Mouse (Mus musculus): ENCODE measurements at regions not wholly inside any gene's neighbourhood (a gene's known extent, or its start where the extent isn't known, plus 50 kb on each side); places are given as distances from the start of the nearest gene placed in this dataset.

GRCm38 (mm10) chr14:120660321-120660781 is 182.1 kb downstream of the Rap2a start:
- no peak for DNase-seq (ENCODE audit: extremely low spot score, low read depth, low spot score)

- DNase-seq (ENCODE audit: extremely low spot score, low read depth, low spot score): no peak
Measured at GRCm38 (mm10) chr14:120661111-120661510, 182.9 kb downstream of the Rap2a start.

GRCm38 (mm10) chr14:120669665-120670064 is 191.4 kb downstream of the Rap2a start:
- DNase-seq (ENCODE audit: extremely low spot score, low read depth, low spot score): no peak

- no peak for DNase-seq (ENCODE audit: extremely low spot score, low read depth, low spot score)
Measured at GRCm38 (mm10) chr14:120675752-120676151, 197.5 kb downstream of the Rap2a start.

- DNase-seq (ENCODE audit: extremely low spot score, low read depth, low spot score): no peak
Measured at GRCm38 (mm10) chr14:120678533-120678932, 200.3 kb downstream of the Rap2a start.

- DNase-seq (ENCODE audit: extremely low spot score, low read depth, low spot score): no peak
Measured at GRCm38 (mm10) chr14:120679072-120679471, 200.8 kb downstream of the Rap2a start.

- DNase-seq (ENCODE audit: extremely low spot score, low read depth, low spot score): no peak
Measured at GRCm38 (mm10) chr14:120680272-120680671, 202.0 kb downstream of the Rap2a start.

GRCm38 (mm10) chr14:120685263-120685662 is 207.0 kb downstream of the Rap2a start:
- no peak for DNase-seq (ENCODE audit: extremely low spot score, low read depth, low spot score)

GRCm38 (mm10) chr14:120685877-120686276 is 207.6 kb downstream of the Rap2a start:
- no peak for DNase-seq (ENCODE audit: extremely low spot score, low read depth, low spot score)

GRCm38 (mm10) chr14:120686751-120687150 is 208.5 kb downstream of the Rap2a start:
- no peak for DNase-seq (ENCODE audit: extremely low spot score, low read depth, low spot score)

GRCm38 (mm10) chr14:120699378-120699777 is 211.6 kb upstream of the Ipo5 start:
- no peak for DNase-seq (ENCODE audit: extremely low spot score, low read depth, low spot score)

- no peak for DNase-seq (ENCODE audit: extremely low spot score, low read depth, low spot score)
Measured at GRCm38 (mm10) chr14:120705301-120705801, 205.7 kb upstream of the Ipo5 start.

GRCm38 (mm10) chr14:120710782-120711181 is 200.2 kb upstream of the Ipo5 start:
- DNase-seq (ENCODE audit: extremely low spot score, low read depth, low spot score): no peak

- DNase-seq (ENCODE audit: extremely low spot score, low read depth, low spot score): no peak
Measured at GRCm38 (mm10) chr14:120720464-120721445, 190.3 kb upstream of the Ipo5 start.

- no peak for DNase-seq (ENCODE audit: extremely low spot score, low read depth, low spot score)
Measured at GRCm38 (mm10) chr14:120721593-120722461, 189.2 kb upstream of the Ipo5 start.

GRCm38 (mm10) chr14:120722546-120723112 is 188.4 kb upstream of the Ipo5 start:
- no peak for DNase-seq (ENCODE audit: extremely low spot score, low read depth, low spot score)

GRCm38 (mm10) chr14:120728107-120728506 is 182.9 kb upstream of the Ipo5 start:
- no peak for DNase-seq (ENCODE audit: extremely low spot score, low read depth, low spot score)

GRCm38 (mm10) chr14:120730226-120730625 is 180.8 kb upstream of the Ipo5 start:
- no peak for DNase-seq (ENCODE audit: extremely low spot score, low read depth, low spot score)

GRCm38 (mm10) chr14:120731679-120732281 is 179.2 kb upstream of the Ipo5 start:
- no peak for DNase-seq (ENCODE audit: extremely low spot score, low read depth, low spot score)

GRCm38 (mm10) chr14:120732400-120733138 is 178.5 kb upstream of the Ipo5 start:
- no peak for DNase-seq (ENCODE audit: extremely low spot score, low read depth, low spot score)

All from hindlimb bud, embryonic 11.5 days (tissue).